Mouse (Mus musculus): ENCODE measurements around the gene Limk1.

DNA sequence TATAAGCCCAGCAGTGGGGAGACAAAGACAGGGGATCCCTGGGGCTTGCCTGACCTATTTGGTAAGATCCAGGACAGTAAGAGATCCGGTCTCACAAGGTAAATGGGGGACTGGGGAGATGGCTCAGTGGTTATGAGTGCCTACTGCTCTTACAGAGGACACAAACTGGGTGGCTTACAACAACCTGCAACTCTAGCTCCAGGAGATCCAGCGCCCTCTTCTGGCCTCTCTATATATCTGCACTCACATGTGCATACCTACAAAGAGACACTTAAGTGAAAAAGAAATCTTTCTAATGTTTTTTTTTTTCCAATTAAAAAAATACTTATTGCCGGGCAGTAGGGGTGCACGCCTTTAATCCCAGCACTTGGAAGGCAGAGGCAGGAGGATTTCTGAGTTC is 41.9 kb downstream of the Limk1 start:
- TF ChIP-seq CTCF (IDR thresholded peaks at IDR 0.05; ENCODE audit: insufficient read depth, low read depth, low read length) (no peak), POLR2A (IDR thresholded peaks at IDR 0.05; ENCODE audit: insufficient read depth, low read depth, low read length) (no peak)
